Mouse (Mus musculus) spleen, adult 2 months (tissue): ENCODE data around the gene Jaml. TPM values are rescaled to one million over a fixed set of nuclear protein-coding genes. Genes with fewer than 3 reads are reported as not detected.

Experiments
- DNase-seq, 2 experiments: peaks; one replicate each; pipeline versions ENCODE4 v3.0.0 to v3.0.0-alpha.2; 2012 to 2021; ENCODE audit warnings: low spot score in 2 of 2, low read depth in 1 of 2
- H3K27ac ChIP-seq: fragments of 200-500 bp; 2 replicates; pipeline ENCODE4 v1.5.1; 2012; ENCODE audit warnings: low read length, inconsistent platforms; ENCODE audit not compliant: insufficient read depth
- H3K27me3 ChIP-seq: fragments of 200-500 bp; 2 replicates; pipeline ENCODE4 v1.6.1; 2012; ENCODE audit warnings: mild to moderate bottlenecking, moderate library complexity, low read length, inconsistent platforms; ENCODE audit not compliant: control insufficient read depth, insufficient read depth
- H3K36me3 ChIP-seq: fragments of 200-500 bp; 2 replicates; pipeline ENCODE4 v1.6.1; 2012; ENCODE audit warnings: mild to moderate bottlenecking, low read length, inconsistent platforms; ENCODE audit not compliant: control insufficient read depth, insufficient read depth
- H3K4me1 ChIP-seq: fragments of 200-500 bp; 2 replicates; pipeline ENCODE4 v1.6.1; 2011; ENCODE audit warnings: inconsistent platforms; ENCODE audit not compliant: control insufficient read depth, insufficient read depth, insufficient read length
- H3K4me3 ChIP-seq: fragments of 200-500 bp; 2 replicates; pipeline ENCODE4 v1.5.1; 2011; ENCODE audit warnings: mild to moderate bottlenecking, inconsistent platforms; ENCODE audit not compliant: insufficient read depth, insufficient read length; ENCODE audit errors: extremely low read depth
- CTCF ChIP-seq: fragments of 200-500 bp; IDR thresholded peaks from 2 replicates; pipeline ENCODE4 v1.5.1; 2011; ENCODE audit warnings: mild to moderate bottlenecking, inconsistent platforms; ENCODE audit not compliant: insufficient read depth, insufficient read length, insufficient replicate concordance; ENCODE audit errors: extremely low read depth
- POLR2A ChIP-seq: fragments of 200-500 bp; IDR thresholded peaks from 2 replicates; pipeline ENCODE4 v1.6.1; 2011; ENCODE audit warnings: low read depth, low read length, inconsistent platforms
- WGBS: fragments of 180-500 bp; shearing (Covaris S2); methylation state at CpG from one replicate; pipeline ENCODE4 v1.1.7; 2018; 5-methylcytosine and 5-hydroxymethylcytosine counted together
- polyA plus RNA-seq: library from polyadenylated mRNA; depleted of rRNA; stranded (reverse); fragments of >200 nt; gene quantifications from 2 replicates; pipeline ENCODE4 v1.2.3, GENCODE M21; 2012

Gene Jaml
- polyA plus RNA-seq, 1 experiment, result 2.8 TPM

DNA sequence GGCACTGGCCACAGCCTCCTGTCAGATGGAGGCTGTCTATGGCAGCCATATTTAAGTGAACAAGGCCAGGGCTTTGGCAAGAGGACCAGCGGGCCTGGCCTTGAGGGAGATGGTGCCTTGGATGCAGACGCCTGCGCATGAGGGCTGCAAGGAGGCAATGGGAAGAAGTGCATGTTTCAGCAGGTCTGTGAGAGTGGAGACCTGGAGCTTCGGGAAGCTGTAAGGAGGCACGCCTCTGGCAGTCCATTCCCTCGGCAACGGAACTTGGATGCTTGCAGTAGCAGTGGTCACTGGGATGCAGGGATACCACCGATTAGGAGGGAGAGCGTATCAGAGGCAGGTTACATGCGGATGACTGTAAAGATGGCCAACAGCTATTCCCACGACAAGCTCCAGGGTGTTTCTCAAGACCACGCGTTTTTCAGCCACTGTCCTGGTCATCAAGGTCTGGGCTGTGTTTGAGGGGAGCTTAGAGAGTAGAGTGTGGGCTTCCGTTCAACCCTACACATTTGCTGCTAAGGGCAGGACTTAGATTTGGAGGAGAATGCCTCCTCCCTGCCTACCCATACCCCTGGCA lies 41.1 kb downstream of the Jaml start:
- no peak overlapping the region for H3K27ac ChIP-seq
- no peak overlapping the region for H3K4me3 ChIP-seq
- no peak for DNase-seq
- no peaks in the 10 kb centered on the region for H3K27me3 ChIP-seq
- TF ChIP-seq POLR2A (no peak), CTCF (no peak)
- H3K36me3 ChIP-seq, result no peaks in the 10 kb centered on the region
- peaks cover 7% of the 10 kb centered on the region; the same call in 1 of the 2 replicates for H3K4me1 ChIP-seq
- WGBS, result 92% methylated on average over 14 of the region's 14 CpGs

DNA sequence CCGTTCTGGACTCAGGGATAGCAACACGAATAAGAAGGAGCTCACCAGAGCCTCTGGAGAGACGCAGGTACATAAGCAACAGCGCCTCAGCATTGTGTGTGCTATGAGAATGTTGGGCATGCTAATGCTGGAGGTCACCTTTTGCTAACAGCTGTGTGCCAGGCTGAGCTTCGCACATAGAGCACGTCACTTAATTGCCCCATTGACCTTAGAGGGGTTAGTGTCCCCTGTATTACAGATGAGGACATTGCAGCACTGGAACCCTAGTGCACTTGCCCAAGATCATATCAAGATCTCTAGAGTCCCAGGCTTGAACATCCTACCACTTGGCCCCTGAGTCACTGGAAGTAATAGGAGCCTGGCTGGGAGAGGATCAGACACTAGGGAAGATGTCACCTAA lies 41.6 kb downstream of the Jaml start:
- H3K4me3 ChIP-seq, result no peak overlapping the region
- TF ChIP-seq POLR2A (no peak), CTCF (no peak)
- WGBS, result 81% methylated on average over 6 of the region's 6 CpGs

DNA sequence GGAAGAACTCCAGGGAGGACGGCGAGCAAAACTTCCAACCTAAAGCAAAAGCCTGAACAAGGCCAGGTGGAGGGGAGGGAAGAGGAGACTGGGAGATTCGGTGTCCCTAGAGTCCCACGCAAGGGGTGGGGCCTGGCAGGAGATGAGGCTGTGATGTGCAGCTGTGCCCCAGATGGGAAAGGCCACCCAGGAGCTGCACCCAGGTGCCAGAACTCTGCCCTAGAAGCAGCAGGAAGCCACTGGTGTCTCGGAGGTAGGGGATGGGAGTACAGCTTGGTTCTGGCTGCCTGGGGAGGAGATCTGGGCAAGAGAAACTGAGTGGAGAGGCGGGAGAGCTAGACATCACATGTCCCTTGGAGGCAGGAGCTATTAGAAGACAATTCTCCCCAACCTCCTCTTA lies 42.0 kb downstream of the Jaml start:
- no peaks in the 10 kb centered on the region for H3K36me3 ChIP-seq
- H3K4me1 ChIP-seq, result peaks cover 7% of the 10 kb centered on the region; the same call in 1 of the 2 replicates
- H3K27ac ChIP-seq, result no peak overlapping the region
- no peak overlapping the region for H3K4me3 ChIP-seq
- no peak for TF ChIP-seq CTCF
- no peak for TF ChIP-seq POLR2A
- H3K27me3 ChIP-seq, result no peaks in the 10 kb centered on the region
- no peak for DNase-seq
- 26% methylated on average over 6 of the region's 6 CpGs for WGBS

More for the DNA sequence above, 41.6 kb downstream of the Jaml start:
- no peak for DNase-seq
- Histone ChIP-seq H3K27me3 (no peaks in the 10 kb centered on the region), H3K4me1 (peaks cover 7% of the 10 kb centered on the region; the same call in 1 of the 2 replicates), H3K27ac (no peak overlapping the region), H3K36me3 (no peaks in the 10 kb centered on the region)

DNA sequence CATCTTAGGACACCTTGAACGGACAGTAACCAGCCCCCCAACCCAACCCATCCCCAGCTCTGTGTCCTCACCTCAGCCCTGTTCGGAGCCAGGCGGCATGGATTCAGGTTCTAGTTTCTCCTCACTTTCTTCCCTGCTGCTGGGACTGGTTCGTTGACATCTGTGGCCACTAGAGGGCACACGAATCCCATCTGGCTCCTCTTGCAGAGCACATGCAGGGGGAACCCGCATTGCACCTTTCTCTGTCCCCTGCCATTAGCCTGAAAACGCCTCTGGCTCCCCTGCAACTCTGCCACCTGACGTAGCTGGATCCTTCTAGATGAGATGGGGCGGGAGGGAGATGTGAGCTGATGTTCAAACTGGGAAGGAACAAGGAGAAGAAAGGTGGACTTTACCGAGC lies 42.8 kb downstream of the Jaml start:
- peak overlapping the region; percentile 14; the same call in 1 of the 2 replicates for H3K4me3 ChIP-seq
- H3K36me3 ChIP-seq, result no peaks in the 10 kb centered on the region
- TF ChIP-seq POLR2A (no peak), CTCF (peak; percentile 94; the same call in 1 of the 2 replicates)
- H3K27ac ChIP-seq, result peak overlapping the region; percentile 58
- H3K27me3 ChIP-seq, result no peaks in the 10 kb centered on the region
- 4% methylated on average over 10 of the region's 10 CpGs for WGBS
- peaks cover 14% of the 10 kb centered on the region; the same call in 1 of the 2 replicates for H3K4me1 ChIP-seq
- peak; percentile 76 to 79 for DNase-seq

DNA sequence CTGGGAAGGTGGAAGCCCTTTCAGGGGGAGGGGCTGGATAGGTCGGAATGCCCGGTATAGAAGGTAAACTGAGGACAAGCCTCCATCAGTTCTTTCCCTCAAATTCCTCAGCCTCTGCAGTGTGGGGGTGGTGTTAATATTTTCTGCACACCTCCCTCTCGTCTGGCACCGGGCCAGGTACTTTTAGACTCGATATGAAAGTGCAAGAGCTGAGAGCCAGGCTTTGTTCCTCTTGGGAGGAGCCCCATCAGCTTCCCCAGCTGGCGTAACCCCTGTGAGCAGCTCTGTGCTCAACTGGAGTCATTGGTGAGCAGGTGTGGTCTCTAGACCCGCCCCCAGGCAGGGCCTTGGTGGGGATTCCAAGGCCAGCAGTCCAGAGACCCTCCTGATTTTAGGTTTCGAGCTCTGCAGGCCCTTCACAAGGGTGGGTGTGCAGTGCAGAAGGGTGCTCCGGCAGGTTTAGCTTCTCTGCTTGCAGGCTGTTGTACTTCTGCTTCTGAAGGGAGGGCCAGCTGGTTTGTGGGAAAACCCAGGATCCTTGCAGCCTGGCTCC lies 43.3 kb downstream of the Jaml start:
- Histone ChIP-seq H3K27me3 (no peaks in the 10 kb centered on the region), H3K4me3 (peak overlapping the region; percentile 18; the same call in 1 of the 2 replicates), H3K36me3 (no peaks in the 10 kb centered on the region), H3K4me1 (peaks cover 15% of the 10 kb centered on the region; the same call in 1 of the 2 replicates), H3K27ac (peak overlapping the region; percentile 80)
- no peak for TF ChIP-seq CTCF
- TF ChIP-seq POLR2A, result no peak; the same call in 1 of the 2 replicates
- DNase-seq, result peak; percentile 83 to 86
- 10% methylated on average over 9 of the region's 9 CpGs for WGBS

DNA sequence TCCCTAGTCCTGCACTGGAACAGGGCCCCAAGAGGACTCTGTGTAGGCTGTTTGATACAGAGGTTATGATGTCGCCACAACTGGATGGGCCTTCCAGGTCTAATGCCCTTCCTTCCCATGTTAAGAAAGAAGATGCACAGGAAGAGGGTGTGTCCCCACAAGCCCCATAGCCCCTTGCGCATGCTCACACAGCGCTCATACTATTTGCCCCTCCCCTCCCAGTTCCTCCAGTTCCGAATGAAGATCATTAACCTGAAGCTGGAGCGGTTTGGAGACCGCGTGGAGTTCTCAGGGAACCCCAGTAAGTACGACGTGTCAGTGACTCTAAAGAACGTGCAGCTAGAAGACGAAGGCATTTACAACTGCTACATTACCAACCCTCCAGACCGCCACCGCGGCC lies 46.2 kb downstream of the Jaml start:
- Histone ChIP-seq H3K4me1 (peaks cover 18% of the 10 kb centered on the region; the same call in 1 of the 2 replicates), H3K27me3 (no peaks in the 10 kb centered on the region), H3K27ac (no peak overlapping the region), H3K4me3 (no peak overlapping the region), H3K36me3 (no peaks in the 10 kb centered on the region)
- TF ChIP-seq CTCF (no peak), POLR2A (no peak)
- DNase-seq, result no peak
- WGBS, result 87% methylated on average over 14 of the region's 14 CpGs

DNA sequence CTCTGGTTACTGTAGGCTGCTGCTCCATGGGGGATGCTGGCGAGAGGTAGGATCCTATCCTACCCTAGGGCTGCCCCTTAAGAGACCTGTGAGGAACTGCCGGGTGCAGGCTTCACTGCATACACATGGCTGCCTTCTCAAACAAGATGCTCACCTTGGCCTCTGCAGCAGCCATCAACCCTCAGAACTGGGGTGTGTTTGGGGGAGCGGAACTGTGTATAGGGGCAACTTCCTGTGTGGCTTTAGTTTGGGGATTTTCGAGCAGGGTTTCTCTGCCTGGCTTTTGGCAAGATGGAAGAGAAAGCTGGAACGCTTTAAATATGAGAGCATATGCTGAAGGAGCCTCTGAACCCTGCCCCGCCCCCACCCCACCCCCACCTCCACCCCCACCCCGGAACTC lies 48.0 kb downstream of the Jaml start:
- no peak overlapping the region for H3K4me3 ChIP-seq
- no peaks in the 10 kb centered on the region for H3K27me3 ChIP-seq
- no peaks in the 10 kb centered on the region for H3K36me3 ChIP-seq
- peaks cover 16% of the 10 kb centered on the region; the same call in 1 of the 2 replicates for H3K4me1 ChIP-seq
- WGBS, result 18% methylated on average over 7 of the region's 7 CpGs
- no peak for DNase-seq
- H3K27ac ChIP-seq, result peak overlapping the region; percentile 54
- TF ChIP-seq CTCF, result no peak
- TF ChIP-seq POLR2A, result no peak
